Mouse (Mus musculus) limb, embryonic 13.5 days (tissue): ENCODE measurements at regions not wholly inside any gene's neighbourhood (a gene's known extent, or its start where the extent isn't known, plus 50 kb on each side); places are given as distances from the start of the nearest gene placed in this dataset.

Experiments used
- ATAC-seq: fragments of 200-750 bp; cut with Nextera tagmentation; 2 replicates; pipeline ENCODE4 v1.8.0; 2017; ENCODE audit warnings: low read depth, moderate number of reproducible peaks, moderate TSS enrichment; ENCODE audit not compliant: low FRiP score
- H3K27ac ChIP-seq: fragments of 300-500 bp; sonication (generic); 2 replicates; pipeline ENCODE4 v1.5.1; 2015; ENCODE audit warnings: inconsistent platforms, mild to moderate bottlenecking, moderate library complexity
- H3K27me3 ChIP-seq: fragments of 300-500 bp; sonication (generic); 2 replicates; pipeline ENCODE4 v1.6.1; 2015; ENCODE audit warnings: mild to moderate bottlenecking, inconsistent platforms
- H3K36me3 ChIP-seq: fragments of 300-500 bp; sonication (generic); 2 replicates; pipeline ENCODE4 v1.6.1; 2015; ENCODE audit warnings: inconsistent platforms, mild to moderate bottlenecking, moderate library complexity
- H3K4me1 ChIP-seq: fragments of 300-500 bp; sonication (generic); 2 replicates; pipeline ENCODE4 v1.6.1; 2015; ENCODE audit warnings: inconsistent platforms
- H3K4me2 ChIP-seq: fragments of 300-500 bp; sonication (generic); replicated peaks from 2 replicates; pipeline ENCODE4 v1.6.1; 2015; ENCODE audit warnings: inconsistent platforms, mild to moderate bottlenecking, moderate library complexity
- H3K4me3 ChIP-seq: fragments of 300-500 bp; sonication (generic); 2 replicates; pipeline ENCODE4 v1.5.1; 2015; ENCODE audit warnings: moderate library complexity, mild to moderate bottlenecking, inconsistent platforms
- H3K9ac ChIP-seq: fragments of 300-500 bp; sonication (generic); 2 replicates; pipeline ENCODE4 v1.6.1; 2015; ENCODE audit warnings: mild to moderate bottlenecking, inconsistent platforms
- H3K9me3 ChIP-seq: fragments of 300-500 bp; sonication (generic); 2 replicates; pipeline ENCODE4 v1.6.1; 2016; ENCODE audit warnings: inconsistent platforms
- WGBS: fragments of 180-500 bp; shearing (Covaris S2); methylation state at CpG from one replicate; pipeline ENCODE4 v1.1.7; 2015; 5-methylcytosine and 5-hydroxymethylcytosine counted together

DNA sequence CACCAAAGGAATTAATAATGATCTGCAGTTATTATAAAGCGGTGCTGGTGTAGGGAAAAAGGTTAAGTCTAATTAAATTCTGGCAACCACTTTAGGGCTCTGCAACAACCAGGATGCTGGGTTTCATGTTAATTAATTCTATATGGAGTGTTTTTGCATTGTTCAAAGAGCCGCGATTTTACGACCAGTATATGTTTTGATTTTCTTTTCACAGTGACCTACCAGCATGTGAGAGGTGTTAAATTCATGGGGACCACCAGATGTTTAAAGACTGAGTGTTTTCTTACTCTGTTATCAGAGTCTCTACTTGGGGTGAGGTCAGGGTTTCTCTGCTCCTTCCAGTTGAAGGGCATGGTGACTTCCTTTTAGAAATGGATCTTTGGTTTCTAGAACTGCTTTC, 164.8 kb upstream of the Zmiz1 start:
- no peaks in the 10 kb centered on the region for H3K9me3 ChIP-seq
- no peak overlapping the region for H3K4me2 ChIP-seq
- no peaks in the 10 kb centered on the region; the same call in 1 of the 2 replicates for H3K27me3 ChIP-seq
- no peak for ATAC-seq
- no peak overlapping the region for H3K4me3 ChIP-seq
- no peaks in the 10 kb centered on the region for H3K36me3 ChIP-seq
- no peak overlapping the region for H3K27ac ChIP-seq
- H3K9ac ChIP-seq: no peak overlapping the region
- peaks cover 26% of the 10 kb centered on the region for H3K4me1 ChIP-seq
- 19% methylated on average over 4 of the region's 4 CpGs for WGBS

DNA sequence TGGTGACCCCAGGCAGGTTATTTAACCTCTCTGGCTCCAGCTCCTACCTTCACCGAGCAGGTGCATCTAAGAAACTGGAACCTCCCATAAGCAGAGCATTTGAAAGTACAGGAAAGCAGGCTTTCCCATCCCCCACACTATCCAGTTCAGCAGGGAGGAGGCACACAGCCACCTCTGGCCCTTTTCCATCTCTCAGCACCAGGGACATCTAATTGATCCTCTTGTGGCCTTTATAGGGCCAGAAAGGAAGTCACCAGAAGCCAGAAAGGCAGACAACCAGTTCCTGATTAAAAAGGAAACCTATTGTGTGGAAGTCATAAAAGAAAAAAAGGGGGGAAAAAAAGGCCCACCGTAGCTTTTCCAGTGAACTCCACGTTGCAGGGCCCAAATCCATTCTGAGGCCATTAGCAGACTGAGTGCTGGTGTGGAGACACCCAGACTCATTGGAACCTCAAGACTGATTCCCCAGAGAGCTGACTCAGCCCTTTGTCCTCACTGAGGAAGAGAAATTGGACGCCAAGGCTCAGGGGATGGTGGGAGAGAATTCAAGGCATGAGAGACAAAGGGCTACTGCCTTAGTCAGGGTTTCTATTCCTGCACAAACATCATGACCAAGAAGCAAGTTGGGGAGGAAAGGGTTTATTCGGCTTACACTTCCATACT, 163.2 kb upstream of the Zmiz1 start:
- no peaks in the 10 kb centered on the region for H3K36me3 ChIP-seq
- H3K9me3 ChIP-seq: no peaks in the 10 kb centered on the region
- no peak overlapping the region for H3K4me2 ChIP-seq
- no peak overlapping the region for H3K27ac ChIP-seq
- H3K27me3 ChIP-seq: no peaks in the 10 kb centered on the region; the same call in 1 of the 2 replicates
- H3K4me1 ChIP-seq: peaks cover 27% of the 10 kb centered on the region
- WGBS: 34% methylated on average over 5 of the region's 5 CpGs
- H3K9ac ChIP-seq: no peak overlapping the region
- no peak for ATAC-seq
- no peak overlapping the region for H3K4me3 ChIP-seq

DNA sequence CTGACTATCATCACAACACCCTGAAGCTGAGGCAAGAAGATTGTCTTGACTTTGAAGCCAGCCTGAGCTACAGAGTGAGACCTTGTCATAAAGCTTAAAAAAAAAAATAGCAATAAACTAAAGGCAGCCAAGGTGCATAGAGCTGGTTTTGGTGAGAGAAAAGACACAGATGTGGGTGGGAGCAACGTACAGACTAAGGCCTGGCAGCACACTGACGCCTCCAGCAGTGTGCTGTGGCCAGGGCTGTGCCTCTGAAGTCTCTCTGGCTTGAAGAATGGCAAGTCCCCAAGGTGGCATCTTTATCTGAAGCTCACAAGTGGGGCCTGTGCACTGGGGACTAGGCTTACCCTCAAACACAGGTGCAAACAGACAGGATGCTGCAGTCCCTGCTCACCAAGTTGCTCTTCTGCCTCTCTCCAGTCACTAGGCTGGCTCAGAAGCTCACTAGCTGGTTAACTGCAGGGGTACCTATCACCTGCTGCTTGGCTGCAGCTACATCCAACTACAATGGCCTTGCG, 159.3 kb upstream of the Zmiz1 start:
- no peaks in the 10 kb centered on the region for H3K36me3 ChIP-seq
- H3K9me3 ChIP-seq: no peaks in the 10 kb centered on the region
- no peak for ATAC-seq
- no peak overlapping the region for H3K4me2 ChIP-seq
- H3K27ac ChIP-seq: no peak overlapping the region
- H3K4me1 ChIP-seq: peaks cover 37% of the 10 kb centered on the region
- no peak overlapping the region for H3K4me3 ChIP-seq
- WGBS: 80% methylated on average over 3 of the region's 3 CpGs
- H3K27me3 ChIP-seq: no peaks in the 10 kb centered on the region
- H3K9ac ChIP-seq: no peak overlapping the region

DNA sequence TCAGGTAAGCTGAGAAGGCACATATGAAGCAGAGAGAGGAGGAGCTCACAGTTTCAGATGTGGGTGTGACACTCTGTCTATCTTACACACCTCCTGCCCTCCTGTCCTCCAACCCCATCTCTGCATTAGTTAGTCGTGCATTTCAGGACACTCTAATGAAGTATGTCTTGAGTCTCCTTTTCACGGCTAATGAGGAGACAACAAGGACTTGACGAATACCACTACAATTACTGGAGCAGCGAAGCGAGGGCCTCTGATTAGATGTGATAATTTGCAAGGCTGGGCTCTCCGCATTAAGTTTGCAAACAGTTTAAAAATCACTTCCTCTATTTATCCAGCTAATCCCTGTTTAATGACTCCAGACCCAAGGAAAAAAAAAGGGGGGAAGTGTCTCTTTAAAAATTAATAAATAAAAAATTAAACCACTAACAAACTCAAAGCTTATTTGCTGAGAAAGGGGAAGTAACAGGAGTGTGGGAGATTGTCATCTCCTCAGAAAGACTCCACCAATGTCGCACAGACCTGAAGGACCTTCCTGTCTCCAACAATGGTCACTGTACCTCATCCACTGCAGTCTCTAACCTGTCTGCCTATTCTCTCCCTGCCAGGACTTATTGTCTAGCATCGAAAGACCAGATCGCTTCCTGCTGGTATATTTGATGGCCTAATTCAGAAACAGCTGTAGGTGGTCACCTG, 157.5 kb upstream of the Zmiz1 start:
- H3K4me3 ChIP-seq: no peak overlapping the region
- no peaks in the 10 kb centered on the region for H3K36me3 ChIP-seq
- H3K4me1 ChIP-seq: peaks cover 45% of the 10 kb centered on the region
- H3K9ac ChIP-seq: 0 out of 2 replicates have a peak overlapping the region, but pooled peaks have one; percentile 35
- ATAC-seq: no peak
- no peaks in the 10 kb centered on the region for H3K27me3 ChIP-seq
- WGBS: 30% methylated on average over 9 of the region's 9 CpGs
- no peak overlapping the region for H3K27ac ChIP-seq
- H3K4me2 ChIP-seq: no peak overlapping the region
- H3K9me3 ChIP-seq: no peaks in the 10 kb centered on the region

DNA sequence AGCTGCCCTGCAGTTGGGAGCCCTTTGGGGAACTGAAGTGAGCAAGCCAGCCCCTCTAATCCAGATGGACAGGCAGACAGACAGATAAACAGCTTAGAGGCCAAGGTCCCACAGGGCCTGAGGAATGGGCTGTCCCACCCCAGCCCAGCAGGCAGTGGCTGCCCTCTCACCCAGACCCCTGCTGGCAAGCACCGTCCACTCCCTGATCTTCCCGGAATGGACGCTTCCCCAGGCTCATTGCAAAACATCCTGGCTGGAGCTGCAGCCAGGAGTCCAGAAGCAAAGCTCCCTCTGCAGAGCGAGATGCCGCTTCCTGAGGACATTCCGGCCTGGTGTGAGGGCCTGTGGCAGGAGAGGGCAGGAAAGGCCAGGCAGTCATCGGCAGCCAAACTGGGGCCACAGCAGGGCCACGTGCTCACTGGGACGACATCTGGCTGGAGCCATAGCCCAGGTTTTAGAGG, 154.6 kb upstream of the Zmiz1 start:
- Histone ChIP-seq H3K36me3 (no peaks in the 10 kb centered on the region), H3K9ac (peak overlapping the region; percentile 50), H3K4me2 (peak overlapping the region; percentile 40), H3K27me3 (no peaks in the 10 kb centered on the region), H3K4me1 (peaks cover 52% of the 10 kb centered on the region), H3K9me3 (no peaks in the 10 kb centered on the region), H3K4me3 (peak overlapping the region; percentile 4; the same call in 1 of the 2 replicates), H3K27ac (peak overlapping the region; percentile 75)
- 0 out of 2 replicates have a peak, but pooled peaks have one; percentile 14 for ATAC-seq
- WGBS: 10% methylated on average over 9 of the region's 9 CpGs

DNA sequence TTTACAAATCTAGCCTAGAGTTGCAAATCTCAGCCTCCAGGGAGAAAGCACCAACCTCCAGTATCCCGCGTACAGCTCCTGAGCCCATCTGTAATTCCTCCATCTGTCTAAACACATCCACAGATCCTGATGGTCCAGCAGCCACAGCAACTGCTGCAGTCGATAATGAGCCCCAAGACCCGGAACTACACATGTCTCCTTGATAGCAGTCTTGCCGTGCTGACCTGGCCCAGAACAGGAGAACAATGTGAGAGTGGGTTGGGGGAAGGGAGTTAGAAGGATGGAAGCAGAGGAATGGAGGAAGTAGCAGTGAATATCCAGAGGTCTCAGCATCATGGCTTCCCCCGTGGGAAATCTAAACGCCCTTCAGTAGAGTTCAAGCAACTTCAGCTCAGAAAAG, 152.8 kb upstream of the Zmiz1 start:
- H3K9me3 ChIP-seq: no peaks in the 10 kb centered on the region
- peaks cover 60% of the 10 kb centered on the region for H3K4me1 ChIP-seq
- no peak overlapping the region for H3K4me3 ChIP-seq
- H3K9ac ChIP-seq: no peak overlapping the region
- no peak for ATAC-seq
- no peaks in the 10 kb centered on the region for H3K27me3 ChIP-seq
- no peak overlapping the region for H3K27ac ChIP-seq
- no peaks in the 10 kb centered on the region for H3K36me3 ChIP-seq
- 71% methylated on average over 7 of the region's 7 CpGs for WGBS
- no peak overlapping the region for H3K4me2 ChIP-seq

DNA sequence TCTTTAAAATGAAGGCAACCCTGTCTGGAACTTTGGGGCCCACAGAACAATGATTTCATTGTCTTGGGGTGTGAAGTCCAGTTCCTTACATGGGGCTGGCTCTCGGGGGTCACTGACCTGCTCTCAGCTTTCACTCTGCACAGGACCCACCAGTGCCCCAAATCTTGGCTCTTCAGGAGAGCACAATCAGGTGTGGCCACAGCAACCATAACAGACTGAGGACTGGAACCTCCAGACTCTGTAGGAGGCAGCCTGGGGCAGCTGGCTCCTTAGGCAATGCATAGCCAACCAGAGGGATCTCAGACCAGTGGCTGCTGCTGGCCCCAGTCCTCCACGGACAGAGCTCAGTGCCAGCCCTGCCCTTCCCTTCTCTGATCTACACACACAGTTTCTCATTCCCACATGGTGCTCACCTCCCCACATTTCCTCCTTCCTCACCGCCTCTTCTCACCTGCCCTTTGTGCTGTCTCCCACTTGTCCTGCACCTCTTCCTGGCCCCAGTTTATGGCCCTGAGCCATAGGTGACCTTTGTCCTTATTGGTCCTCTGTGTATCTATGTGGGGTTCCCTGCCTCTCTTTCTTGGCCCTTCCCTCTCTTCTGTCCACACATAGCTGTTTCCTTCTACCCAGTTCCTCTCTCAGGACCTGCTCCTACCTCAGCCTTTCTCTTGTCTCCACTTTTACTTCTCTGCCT, 151.9 kb upstream of the Zmiz1 start:
- Histone ChIP-seq H3K4me1 (peaks cover 61% of the 10 kb centered on the region), H3K9me3 (no peaks in the 10 kb centered on the region), H3K4me2 (no peak overlapping the region), H3K27ac (no peak overlapping the region), H3K9ac (no peak overlapping the region), H3K36me3 (no peaks in the 10 kb centered on the region), H3K4me3 (no peak overlapping the region), H3K27me3 (no peaks in the 10 kb centered on the region)
- ATAC-seq: no peak
- WGBS: 69% methylated on average over 3 of the region's 3 CpGs

DNA sequence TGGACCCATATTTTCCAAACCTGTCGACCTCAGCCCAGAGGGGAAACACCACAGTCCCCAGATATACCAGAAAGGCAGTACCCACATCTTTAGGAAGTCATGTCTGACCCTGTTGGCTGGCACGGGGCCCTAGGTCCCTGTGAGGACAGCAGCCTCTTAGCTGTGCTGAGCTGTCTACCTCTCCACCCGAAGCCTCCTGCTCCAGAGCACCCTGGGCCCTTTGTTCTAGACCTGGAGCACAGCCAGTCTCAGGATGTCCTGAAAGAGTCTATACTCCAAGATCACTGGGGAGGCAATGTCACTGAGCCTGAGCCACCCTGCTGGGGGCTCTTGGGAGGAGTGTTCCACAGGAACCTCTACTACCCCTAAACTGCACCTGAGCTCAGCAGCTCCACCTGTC, 150.9 kb upstream of the Zmiz1 start:
- Histone ChIP-seq H3K27me3 (no peaks in the 10 kb centered on the region), H3K4me1 (peaks cover 66% of the 10 kb centered on the region), H3K9me3 (no peaks in the 10 kb centered on the region), H3K4me2 (no peak overlapping the region), H3K27ac (no peak overlapping the region), H3K4me3 (no peak overlapping the region), H3K36me3 (no peaks in the 10 kb centered on the region), H3K9ac (no peak overlapping the region)
- 70% methylated on average over 3 of the region's 3 CpGs for WGBS
- ATAC-seq: no peak

DNA sequence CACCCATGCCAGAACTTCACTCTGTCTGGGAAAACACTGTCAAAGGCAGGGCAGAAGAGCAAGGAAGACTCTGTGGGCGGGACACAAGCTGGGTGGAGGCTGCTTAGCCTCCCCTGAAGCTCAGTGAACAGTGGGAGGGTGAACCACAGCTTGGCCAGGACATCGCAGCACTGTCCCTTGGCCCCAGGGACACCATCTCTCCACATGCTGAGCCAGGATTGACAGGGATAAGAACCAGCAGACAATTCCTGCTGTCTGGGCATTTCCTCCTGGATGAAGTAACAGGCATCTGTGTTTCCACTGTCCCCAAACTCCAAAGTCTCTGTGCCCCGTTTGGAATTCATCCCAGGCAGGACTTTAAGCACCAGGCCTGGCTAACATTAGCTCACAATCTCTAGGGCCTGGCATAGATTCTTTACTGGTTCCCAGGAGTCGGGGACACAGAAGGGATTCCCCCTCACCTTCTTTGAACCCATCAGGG, 148.3 kb upstream of the Zmiz1 start:
- WGBS: 41% methylated on average over 4 of the region's 4 CpGs
- no peak overlapping the region for H3K4me3 ChIP-seq
- H3K9me3 ChIP-seq: no peaks in the 10 kb centered on the region
- ATAC-seq: no peak
- no peak overlapping the region for H3K4me2 ChIP-seq
- H3K36me3 ChIP-seq: no peaks in the 10 kb centered on the region
- no peaks in the 10 kb centered on the region for H3K27me3 ChIP-seq
- no peak overlapping the region for H3K27ac ChIP-seq
- H3K4me1 ChIP-seq: peaks cover 43% of the 10 kb centered on the region
- H3K9ac ChIP-seq: 0 out of 2 replicates have a peak overlapping the region, but pooled peaks have one; percentile 25

DNA sequence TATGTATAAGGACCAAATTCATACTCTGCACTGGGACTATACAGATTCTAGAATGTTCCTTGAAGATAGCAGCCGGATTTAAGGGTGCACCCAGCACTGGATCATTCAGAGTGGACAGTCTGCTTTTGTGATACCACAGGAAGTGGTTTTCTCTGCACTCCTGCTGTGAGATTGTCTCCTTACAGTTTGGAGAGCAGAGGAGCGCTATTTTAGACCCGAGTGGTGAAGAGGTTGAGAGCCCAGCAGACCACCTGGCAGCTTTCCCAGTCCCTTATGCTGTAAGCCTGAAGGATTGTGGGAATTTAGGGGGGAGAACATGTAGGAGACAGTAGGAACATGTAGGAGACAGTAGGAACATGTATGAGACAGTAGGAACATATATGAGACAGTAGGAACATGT, 147.5 kb upstream of the Zmiz1 start:
- Histone ChIP-seq H3K27ac (no peak overlapping the region), H3K9ac (no peak overlapping the region), H3K36me3 (no peaks in the 10 kb centered on the region), H3K4me2 (no peak overlapping the region), H3K27me3 (no peaks in the 10 kb centered on the region), H3K9me3 (no peaks in the 10 kb centered on the region), H3K4me3 (no peak overlapping the region), H3K4me1 (peaks cover 35% of the 10 kb centered on the region)
- 42% methylated on average over 3 of the region's 3 CpGs for WGBS
- no peak for ATAC-seq

DNA sequence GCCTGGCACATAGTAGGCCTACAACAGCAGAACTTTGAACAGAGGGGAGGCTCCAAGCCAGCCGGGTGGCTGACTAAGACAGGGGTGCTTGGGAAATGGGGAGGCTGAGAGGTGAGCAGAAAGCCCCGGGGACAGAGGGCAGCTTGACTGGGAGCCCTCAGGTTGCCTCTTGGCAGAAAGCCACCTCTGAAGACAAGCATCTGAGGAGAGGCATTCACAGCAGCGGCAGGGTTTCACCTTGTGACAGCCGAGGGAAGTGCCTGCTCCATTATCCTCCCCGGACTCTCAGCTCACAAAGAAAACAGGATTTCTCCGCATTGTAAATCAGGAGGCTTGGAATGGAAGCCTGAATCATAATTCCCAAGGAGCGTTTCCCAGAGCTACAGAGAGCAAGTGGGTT, 146.8 kb upstream of the Zmiz1 start:
- no peak overlapping the region for H3K9ac ChIP-seq
- H3K9me3 ChIP-seq: no peaks in the 10 kb centered on the region
- H3K4me1 ChIP-seq: peaks cover 33% of the 10 kb centered on the region
- no peak overlapping the region for H3K4me2 ChIP-seq
- 26% methylated on average over 7 of the region's 7 CpGs for WGBS
- no peak for ATAC-seq
- H3K27ac ChIP-seq: no peak overlapping the region
- no peaks in the 10 kb centered on the region for H3K27me3 ChIP-seq
- no peak overlapping the region for H3K4me3 ChIP-seq
- no peaks in the 10 kb centered on the region for H3K36me3 ChIP-seq

DNA sequence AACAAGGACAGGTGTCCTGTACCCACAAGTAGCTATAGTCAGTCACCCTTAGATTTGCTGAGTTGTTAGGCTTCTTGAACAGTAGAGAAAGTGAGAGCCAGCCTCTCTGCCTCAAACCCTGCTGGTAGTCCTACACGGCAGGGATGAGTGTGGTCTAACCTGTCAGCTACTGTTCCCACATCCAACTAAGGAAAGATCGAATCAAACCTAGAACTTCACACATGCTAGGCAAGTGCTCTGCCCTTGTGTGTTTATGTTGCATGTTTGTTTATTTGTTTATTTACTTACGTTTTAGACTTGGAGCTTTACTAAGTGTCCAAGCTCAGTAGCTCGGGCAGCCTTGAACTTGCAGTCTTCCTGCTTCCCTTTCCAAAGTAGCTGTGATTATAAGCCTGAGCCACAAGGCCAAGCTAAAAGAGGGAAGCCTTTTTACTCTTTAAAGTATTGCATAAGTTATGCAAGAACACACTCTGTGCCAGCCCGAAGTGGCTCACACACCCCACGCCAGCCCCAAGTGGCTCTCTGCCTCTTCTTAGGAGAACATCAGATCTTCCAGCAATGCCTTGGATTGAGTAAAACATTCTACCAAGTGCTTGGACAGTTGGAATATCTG, 146.1 kb upstream of the Zmiz1 start:
- Histone ChIP-seq H3K36me3 (no peaks in the 10 kb centered on the region), H3K27me3 (no peaks in the 10 kb centered on the region), H3K9me3 (no peaks in the 10 kb centered on the region), H3K4me3 (no peak overlapping the region), H3K9ac (no peak overlapping the region), H3K4me2 (no peak overlapping the region), H3K4me1 (peaks cover 41% of the 10 kb centered on the region), H3K27ac (no peak overlapping the region)
- no peak for ATAC-seq
- 84% methylated on average over 6 of the region's 6 CpGs for WGBS
